Mouse (Mus musculus) limb, embryonic 11.5 days (tissue): ENCODE data around the gene Adamts13. TPM values are rescaled to one million over a fixed set of nuclear protein-coding genes. Genes with fewer than 3 reads are reported as not detected.

Experiments used
- ATAC-seq: fragments of 200-750 bp; cut with Nextera tagmentation; 2 replicates; pipeline ENCODE4 v1.8.0; 2017; ENCODE audit warnings: low read depth; ENCODE audit not compliant: insufficient number of reproducible peaks, low FRiP score, low TSS enrichment
- DNase-seq: peaks from one replicate; pipeline ENCODE4 v3.0.0-alpha.2; 2015; ENCODE audit warnings: low spot score
- H3K27ac ChIP-seq: fragments of 300-500 bp; sonication (generic); replicated peaks from 2 replicates; pipeline ENCODE4 v1.5.1; 2014; ENCODE audit warnings: low read depth, mild to moderate bottlenecking, low read length
- H3K27me3 ChIP-seq: fragments of 300-500 bp; sonication (generic); 2 replicates; pipeline ENCODE4 v1.6.1; 2014; ENCODE audit warnings: mild to moderate bottlenecking, low read length, mixed read lengths; ENCODE audit not compliant: control insufficient read depth, insufficient read depth
- H3K36me3 ChIP-seq: fragments of 300-500 bp; sonication (generic); 2 replicates; pipeline ENCODE4 v1.6.1; 2014; ENCODE audit warnings: mild to moderate bottlenecking, low read length, moderate library complexity, mixed read lengths; ENCODE audit not compliant: control insufficient read depth, insufficient read depth
- H3K4me1 ChIP-seq: fragments of 300-500 bp; sonication (generic); 2 replicates; pipeline ENCODE4 v1.6.1; 2014; ENCODE audit warnings: low read length, mixed read lengths; ENCODE audit not compliant: control insufficient read depth, insufficient read depth
- H3K4me2 ChIP-seq: fragments of 300-500 bp; sonication (generic); 2 replicates; pipeline ENCODE4 v1.6.1; 2014; ENCODE audit warnings: low read depth, mild to moderate bottlenecking, moderate library complexity; ENCODE audit not compliant: severe bottlenecking
- H3K4me3 ChIP-seq: fragments of 300-500 bp; sonication (generic); 2 replicates; pipeline ENCODE4 v1.5.1; 2014; ENCODE audit warnings: low read depth, low read length
- H3K9ac ChIP-seq: fragments of 300-500 bp; sonication (generic); 2 replicates; pipeline ENCODE4 v1.6.1; 2014; ENCODE audit warnings: mild to moderate bottlenecking, low read length
- H3K9me3 ChIP-seq: fragments of 300-500 bp; sonication (generic); 2 replicates; pipeline ENCODE4 v1.6.1; 2016; ENCODE audit warnings: low read length; ENCODE audit not compliant: control insufficient read depth
- WGBS: fragments of 180-500 bp; shearing (Covaris S2); extraction: QIAGEN DNeasy Blood & Tissue Kit; methylation state at CpG from one replicate; pipeline ENCODE4 v1.1.7; 2014; 5-methylcytosine and 5-hydroxymethylcytosine counted together
- polyA plus RNA-seq: library from polyadenylated mRNA; unstranded; fragments of >200 nt; fragmentation: Nextera tagmentation; extraction: Ambion mirVana; gene quantifications from 2 replicates; pipeline ENCODE4 v1.2.1, GENCODE M21; 2014

Gene Adamts13
- polyA plus RNA-seq: 0.05 and 0.06 TPM in 2 replicates

DNA sequence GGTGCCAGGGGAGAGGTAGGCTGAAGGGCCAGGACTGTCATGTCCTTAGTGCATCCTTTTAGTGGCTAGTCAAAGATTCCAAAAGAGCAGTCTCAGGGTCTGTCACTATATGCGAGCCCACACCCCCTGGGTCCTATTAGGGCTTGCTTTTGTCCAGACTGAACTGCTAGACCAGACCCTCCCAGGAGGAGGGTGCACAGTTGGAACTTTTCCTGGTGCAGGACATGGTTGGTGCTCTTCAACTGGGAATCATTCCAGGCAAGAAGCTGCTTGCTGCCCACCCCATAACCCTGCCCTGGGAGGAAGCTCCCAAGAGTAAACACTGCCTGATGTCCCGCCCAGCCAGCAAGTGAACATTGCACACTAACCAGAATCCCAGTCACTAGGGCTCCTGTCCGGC lies at the start of gene Adamts13:
TSS of gene Adamts13 (plus strand) at position 301 of the 400 bp plus-strand sequence.
- Histone ChIP-seq H3K27ac (no peak within 1 kb of the TSS), H3K36me3 (no peaks in the 10 kb centered on the region), H3K27me3 (no peaks in the 10 kb centered on the region), H3K9ac (no peak within 1 kb of the TSS), H3K4me3 (no peak within 1 kb of the TSS), H3K4me1 (no peaks in the 10 kb centered on the region), H3K9me3 (no peaks in the 10 kb centered on the region), H3K4me2 (no peak within 1 kb of the TSS)
- ATAC-seq (no peak), DNase-seq (no peak)
- 77% methylated on average over 3 of the region's 3 CpGs for WGBS

DNA sequence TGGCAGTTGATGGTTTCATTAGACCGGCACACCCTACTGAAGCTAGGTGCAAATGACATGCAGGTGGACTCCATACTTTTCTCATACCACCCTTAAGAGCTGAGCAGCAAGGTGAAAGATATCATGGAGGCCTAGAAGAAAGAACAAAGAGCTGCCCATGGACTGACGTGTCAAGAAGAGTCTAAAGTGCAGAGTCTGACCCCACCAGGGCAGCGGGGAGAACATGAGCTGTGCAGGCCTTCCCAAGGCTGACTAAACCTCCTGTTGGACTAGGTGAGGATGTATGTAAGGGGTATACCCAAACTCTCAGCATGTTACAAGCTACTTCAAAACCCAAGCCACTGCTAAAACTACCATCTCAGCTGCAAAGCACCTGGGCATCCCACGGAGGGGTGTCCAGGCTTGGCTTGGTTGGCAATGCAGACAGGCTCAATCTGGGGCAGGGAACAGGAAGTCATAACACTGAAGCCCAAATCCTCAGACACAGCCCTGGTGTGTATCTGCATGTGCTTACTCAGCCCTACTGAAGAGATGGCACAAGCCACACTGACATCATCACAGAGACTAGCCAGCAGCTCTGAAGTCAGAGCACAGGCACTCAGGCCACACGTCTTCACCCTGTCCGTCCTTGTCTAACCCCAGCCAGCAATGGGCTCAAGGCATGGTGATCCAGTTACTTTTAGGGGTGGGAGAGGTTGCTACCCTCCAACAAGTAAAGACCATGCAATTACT lies 45.3 kb upstream of the Adamts13 start:
- Histone ChIP-seq H3K9ac (no peak overlapping the region), H3K27me3 (no peaks in the 10 kb centered on the region), H3K36me3 (peaks cover 36% of the 10 kb centered on the region), H3K4me1 (peaks cover 7% of the 10 kb centered on the region; the same call in 1 of the 2 replicates), H3K27ac (no peak overlapping the region), H3K4me3 (no peak overlapping the region), H3K9me3 (no peaks in the 10 kb centered on the region), H3K4me2 (no peak overlapping the region)
- WGBS: 86% methylated on average over 6 of the region's 6 CpGs
- no peak for DNase-seq
- no peak for ATAC-seq

DNA sequence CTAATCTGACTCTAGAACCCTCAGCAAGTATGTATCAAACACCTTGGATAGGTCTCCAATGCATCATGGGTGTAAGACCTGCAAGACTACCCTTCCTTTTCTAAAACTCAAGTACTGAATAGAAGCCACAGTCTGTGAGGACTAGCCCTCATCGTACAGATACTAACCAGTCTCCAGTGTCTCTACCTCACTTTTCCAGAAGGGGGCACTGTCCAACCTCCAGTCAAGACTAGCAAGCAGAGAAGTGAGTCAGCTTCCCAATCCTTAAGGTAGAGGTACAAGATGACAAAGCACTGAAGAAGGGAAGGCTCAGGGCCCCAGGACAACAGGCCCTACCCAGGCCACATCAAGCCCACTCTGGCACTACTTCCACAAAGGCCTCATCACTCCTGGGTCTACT lies 42.8 kb upstream of the Adamts13 start:
- no peak overlapping the region for H3K27ac ChIP-seq
- DNase-seq (peak; percentile 63), ATAC-seq (no peak)
- H3K4me1 ChIP-seq: peaks cover 7% of the 10 kb centered on the region; the same call in 1 of the 2 replicates
- peaks cover 25% of the 10 kb centered on the region for H3K36me3 ChIP-seq
- H3K27me3 ChIP-seq: no peaks in the 10 kb centered on the region
- no peak overlapping the region for H3K9ac ChIP-seq
- WGBS: 58% methylated on average over 1 of the region's 1 CpGs
- no peaks in the 10 kb centered on the region for H3K9me3 ChIP-seq
- H3K4me2 ChIP-seq: no peak overlapping the region
- H3K4me3 ChIP-seq: no peak overlapping the region

DNA sequence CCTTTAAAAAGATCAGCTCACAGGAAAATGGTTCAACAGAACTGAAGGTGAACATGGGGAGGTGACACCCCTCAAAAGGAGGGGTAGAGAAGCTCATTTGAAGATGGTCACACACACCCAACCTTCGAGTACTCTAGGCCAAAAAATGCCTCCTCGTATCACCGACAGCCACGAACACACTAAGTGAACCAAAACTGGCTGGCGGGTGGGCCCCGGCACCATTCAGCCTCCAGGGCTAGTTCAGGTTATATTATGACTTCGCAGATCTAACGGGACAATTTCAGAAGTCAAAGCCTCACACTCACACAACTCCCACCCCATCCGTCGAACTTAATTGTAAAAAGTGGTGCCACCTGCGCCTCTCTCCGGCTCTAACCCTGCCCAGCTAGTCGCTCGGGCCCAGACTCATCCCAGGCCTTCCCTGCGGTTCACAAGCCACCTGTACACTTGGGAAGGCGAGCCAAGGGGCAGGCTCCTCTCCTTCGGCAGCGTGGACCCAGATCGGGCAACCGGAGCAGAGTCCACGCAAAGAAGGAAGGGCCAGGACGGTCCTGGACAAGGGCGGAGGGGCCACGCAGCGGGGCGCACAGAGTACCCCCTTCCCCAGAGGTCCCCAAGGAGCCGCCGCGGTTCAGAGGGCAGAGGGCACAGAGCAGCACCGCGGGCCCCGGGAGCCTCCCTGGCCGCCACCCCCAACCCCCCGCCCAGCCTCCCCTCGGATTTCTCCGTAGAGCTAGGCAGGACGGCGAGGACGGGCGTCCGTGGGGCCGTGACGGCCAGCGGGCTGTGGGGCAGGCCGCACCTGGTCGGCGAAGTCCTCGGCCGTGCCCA lies 40.5 kb upstream of the Adamts13 start:
- no peaks in the 10 kb centered on the region for H3K9me3 ChIP-seq
- 2% methylated on average over 42 of the region's 49 CpGs for WGBS
- peaks cover 7% of the 10 kb centered on the region; the same call in 1 of the 2 replicates for H3K4me1 ChIP-seq
- H3K4me2 ChIP-seq: peak overlapping the region; percentile 70
- peak overlapping the region; percentile 79 for H3K27ac ChIP-seq
- H3K9ac ChIP-seq: peak overlapping the region; percentile 99
- DNase-seq: peak; percentile 54
- ATAC-seq: no peak; the same call in none of the 2 replicates
- peak overlapping the region; percentile 99 for H3K4me3 ChIP-seq
- H3K27me3 ChIP-seq: no peaks in the 10 kb centered on the region
- H3K36me3 ChIP-seq: peaks cover 14% of the 10 kb centered on the region

DNA sequence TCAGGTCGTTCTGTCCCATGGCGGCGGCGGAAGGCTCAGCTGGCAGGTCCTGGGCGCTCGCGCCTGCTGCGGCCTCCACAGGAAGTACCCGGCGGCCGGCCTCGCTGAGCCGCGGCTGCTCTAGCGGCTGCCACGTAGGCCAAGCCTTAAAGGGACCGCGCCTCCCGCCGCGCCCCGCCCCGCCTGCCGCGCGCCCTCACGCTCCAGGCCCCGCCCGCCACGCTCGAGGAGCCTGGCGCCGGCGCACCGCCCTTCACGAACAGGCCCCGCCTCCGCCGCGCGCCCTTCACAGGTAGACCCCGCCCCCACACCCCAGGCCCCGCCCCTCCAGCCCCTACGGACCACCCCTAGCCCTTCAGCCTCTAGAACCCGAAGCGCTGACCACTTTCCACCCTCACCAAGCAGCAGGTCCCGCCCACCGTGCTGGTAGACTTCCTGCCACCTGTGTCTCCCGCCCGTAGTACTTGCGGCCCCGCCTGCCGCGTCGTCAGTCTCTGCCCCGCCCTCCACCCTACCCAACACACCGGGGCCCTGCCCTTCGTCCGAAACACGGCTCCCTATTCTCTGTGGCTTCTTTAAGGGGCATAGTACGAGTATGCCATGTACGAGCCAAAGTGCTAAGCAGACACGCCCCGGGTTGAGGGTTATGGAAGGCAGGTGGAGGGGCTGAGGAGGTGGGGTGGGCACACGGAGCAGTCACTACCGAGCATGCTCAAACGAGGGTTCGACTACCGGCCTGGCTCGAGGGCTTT lies 39.7 kb upstream of the Adamts13 start, which contains the start of the genes Surf4 and Stkld1:
TSS of gene Surf4 (minus strand) at position 625 of the 752 bp plus-strand sequence.
TSS of gene Stkld1 (plus strand) at position 744 of the 752 bp plus-strand sequence.
- peak; percentile 94 for ATAC-seq
- whole genome bisulfite sequencing: 1% methylated on average over 44 of the region's 70 CpGs

DNA sequence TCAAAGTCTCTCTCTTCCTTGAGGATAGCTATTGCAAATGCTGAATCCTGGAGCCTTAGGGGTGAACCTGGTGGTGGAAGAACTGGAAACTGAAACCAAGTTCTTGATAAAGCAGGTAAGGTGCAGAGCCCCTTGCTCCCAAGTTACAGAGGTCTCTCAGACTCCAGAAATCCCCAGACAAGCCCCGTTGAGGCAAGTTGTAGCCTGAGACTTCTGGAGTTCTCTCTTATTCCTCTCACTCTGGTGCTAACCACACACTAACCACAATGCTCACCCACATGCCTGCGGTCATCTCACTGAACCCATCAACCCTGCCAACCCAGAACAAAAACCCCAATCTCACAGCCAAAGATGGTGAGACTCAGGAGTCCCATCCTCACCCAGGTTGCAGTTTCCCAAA lies 37.9 kb upstream of the Adamts13 start:
- Histone ChIP-seq H3K4me1 (peaks cover 7% of the 10 kb centered on the region; the same call in 1 of the 2 replicates), H3K36me3 (peaks cover 6% of the 10 kb centered on the region; the same call in 1 of the 2 replicates), H3K9me3 (no peaks in the 10 kb centered on the region), H3K4me3 (no peak overlapping the region), H3K27ac (no peak overlapping the region), H3K4me2 (no peak overlapping the region), H3K27me3 (no peaks in the 10 kb centered on the region), H3K9ac (no peak overlapping the region)
- DNase-seq (no peak), ATAC-seq (no peak)
- 87% methylated on average over 2 of the region's 2 CpGs for WGBS

More for the DNA sequence above, 39.7 kb upstream of the Adamts13 start, which contains the start of the genes Surf4 and Stkld1:
- Histone ChIP-seq H3K27me3 (no peaks in the 10 kb centered on the region), H3K27ac (peak within 1 kb of the TSS; percentile 79), H3K4me3 (peak within 1 kb of the TSS; percentile 99), H3K4me2 (peak within 1 kb of the TSS; percentile 70), H3K36me3 (peaks cover 14% of the 10 kb centered on the region), H3K9me3 (no peaks in the 10 kb centered on the region), H3K4me1 (peaks cover 7% of the 10 kb centered on the region; the same call in 1 of the 2 replicates), H3K9ac (peak within 1 kb of the TSS; percentile 99)
- DNase-seq: peak; percentile 95

DNA sequence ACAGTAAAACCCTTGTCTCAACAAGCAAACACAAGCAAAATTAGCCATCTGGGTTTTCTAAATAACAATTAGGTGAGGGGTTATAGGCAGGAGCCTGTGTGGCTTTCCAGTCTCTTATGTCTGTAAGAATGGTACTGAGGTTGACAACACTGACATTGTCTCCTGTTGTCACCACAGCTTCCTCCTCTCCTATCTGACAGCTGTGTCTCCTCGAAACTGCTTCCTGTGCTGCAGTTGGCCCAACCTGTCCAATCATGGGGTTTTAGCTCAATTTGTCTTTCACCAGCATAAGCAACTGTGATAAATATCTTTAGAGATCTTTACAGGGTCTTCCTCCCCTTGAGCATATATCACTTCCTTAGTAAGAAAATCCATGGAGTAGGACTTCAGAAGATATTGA lies 36.8 kb upstream of the Adamts13 start:
- Histone ChIP-seq H3K4me3 (no peak overlapping the region), H3K9me3 (no peaks in the 10 kb centered on the region), H3K27ac (no peak overlapping the region), H3K4me1 (peaks cover 5% of the 10 kb centered on the region; the same call in 1 of the 2 replicates), H3K27me3 (no peaks in the 10 kb centered on the region), H3K9ac (no peak overlapping the region), H3K4me2 (no peak overlapping the region), H3K36me3 (no peaks in the 10 kb centered on the region; the same call in 1 of the 2 replicates)
- WGBS: 80% methylated on average over 1 of the region's 1 CpGs
- DNase-seq (no peak), ATAC-seq (no peak)

DNA sequence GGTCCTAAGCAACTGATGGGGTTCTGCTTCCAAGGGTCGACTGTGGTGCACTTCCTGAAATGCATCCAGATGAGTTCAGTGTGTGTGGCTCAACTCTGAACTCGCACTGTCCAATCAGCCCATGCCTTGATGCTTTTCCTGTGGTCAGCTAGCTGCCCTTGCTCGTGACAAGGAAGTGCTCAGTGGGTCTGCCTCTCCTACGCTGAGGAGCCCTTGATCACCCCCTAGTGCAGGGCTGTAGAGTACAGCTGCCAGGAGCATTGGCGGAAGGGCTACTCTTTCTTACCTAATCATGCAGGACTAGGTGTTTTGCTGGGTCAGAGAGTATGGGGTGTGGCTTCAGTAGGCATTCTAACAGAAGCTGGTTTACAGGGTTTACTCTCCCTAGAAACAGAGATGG lies 31.7 kb upstream of the Adamts13 start:
- no peaks in the 10 kb centered on the region for H3K4me1 ChIP-seq
- WGBS: 43% methylated on average over 5 of the region's 5 CpGs
- no peak for ATAC-seq
- H3K27me3 ChIP-seq: no peaks in the 10 kb centered on the region
- H3K27ac ChIP-seq: no peak overlapping the region
- H3K36me3 ChIP-seq: no peaks in the 10 kb centered on the region
- H3K4me3 ChIP-seq: no peak overlapping the region
- H3K9me3 ChIP-seq: no peaks in the 10 kb centered on the region
- DNase-seq: no peak
- H3K4me2 ChIP-seq: no peak overlapping the region
- no peak overlapping the region for H3K9ac ChIP-seq
